In the genomic region with DNA sequence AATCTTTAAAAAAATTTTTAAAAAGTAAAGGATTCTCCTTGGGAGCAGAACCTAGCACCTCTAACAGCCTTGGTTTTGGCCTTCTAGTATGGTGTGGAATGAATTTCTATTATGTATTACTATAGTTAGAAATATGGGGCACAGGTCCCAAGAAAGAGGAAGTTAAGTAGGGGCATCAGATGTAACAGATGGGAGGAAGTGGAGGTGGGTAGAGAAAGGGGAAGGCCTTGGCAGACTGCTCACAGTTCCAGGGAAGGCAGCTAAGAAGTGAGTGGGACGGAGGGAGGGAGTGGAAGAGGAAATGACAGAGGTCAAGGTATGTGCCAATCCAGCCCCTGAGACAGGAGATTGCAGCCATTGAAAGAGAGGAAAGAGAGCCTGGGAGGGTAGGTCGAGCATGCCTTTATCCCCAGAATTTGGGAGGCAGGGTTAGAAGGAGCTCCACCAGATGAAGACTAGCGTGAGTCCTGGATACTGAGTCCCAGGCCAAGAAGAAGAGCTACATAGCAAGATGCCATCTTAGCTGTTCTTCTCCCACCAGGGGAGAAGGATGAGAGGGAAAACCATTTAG, we compare ENCODE assay signal across 19 mouse cellular contexts. TPM values are rescaled to one million over a fixed set of nuclear protein-coding genes. Genes with fewer than 3 reads are reported as not detected.
A peak's percentile ranks its signal among the peaks of the same experiment; 100 is the strongest.
DNase-seq lines count a peak whose midpoint lies in the region; ATAC-seq and TF ChIP-seq lines count a peak whose summit lies in the region.
"Had no signal": no experiment of that assay in that cellular context is flagged by ENCODE, and none has a peak within 500 bp of the region (broad histone marks: within the 10 kb centered on the region; RNA-seq: fewer than 3 reads in every experiment).

No protein-coding gene starts in this region.

- no peak overlapping the region for H3K4me2 ChIP-seq in limb, embryonic 13.5 days (replicated peaks)
- H3K4me2 ChIP-seq: forebrain, embryonic 15.5 days; heart, embryonic 13.5 days; hindbrain, embryonic 13.5 days; lung, embryonic 15.5 days; neural tube, embryonic 13.5 days had no signal

- no peak overlapping the region for H3K4me3 ChIP-seq in limb, embryonic 13.5 days
- no peak overlapping the region for H3K4me3 ChIP-seq in limb, embryonic 10.5 days
- H3K4me3 ChIP-seq in macrophage (ENCODE audit: inconsistent target): no peak overlapping the region
- no peak overlapping the region for H3K4me3 ChIP-seq in gastrocnemius, adult 2 months
- H3K4me3 ChIP-seq: forebrain, embryonic 15.5 days; heart, embryonic 13.5 days; hindbrain, embryonic 13.5 days; lung, embryonic 15.5 days; neural tube, embryonic 13.5 days had no signal

- intact Hi-C loops in gastrocnemius, adult 2 months (cut with DNase I): loop anchor here (5.0 kb wide), 1 partner anchor 71 kb away; a partner anchor contains a TSS

- no peak for TF ChIP-seq CTCF in gastrocnemius, adult 2 months (IDR thresholded peaks at IDR 0.05)

- H3K4me1 ChIP-seq in limb, embryonic 13.5 days: peaks cover 16% of the 10 kb centered on the region
- H3K4me1 ChIP-seq in limb, embryonic 10.5 days: peaks cover 22% of the 10 kb centered on the region

- H3K36me3 ChIP-seq in limb, embryonic 13.5 days: no peaks in the 10 kb centered on the region
- H3K36me3 ChIP-seq in limb, embryonic 10.5 days: no peaks in the 10 kb centered on the region
- H3K36me3 ChIP-seq in macrophage (ENCODE audit: inconsistent target): no peaks in the 10 kb centered on the region
- H3K36me3 ChIP-seq: forebrain, embryonic 15.5 days; heart, embryonic 13.5 days; hindbrain, embryonic 13.5 days; lung, embryonic 15.5 days; neural tube, embryonic 13.5 days had no signal

- no peak overlapping the region for H3K27ac ChIP-seq in limb, embryonic 13.5 days
- H3K27ac ChIP-seq in limb, embryonic 10.5 days: no peak overlapping the region
- H3K27ac ChIP-seq in macrophage: peak overlapping the region; percentile 33
- H3K27ac ChIP-seq in gastrocnemius, adult 2 months: no peak overlapping the region
- H3K27ac ChIP-seq: forebrain, embryonic 15.5 days; heart, embryonic 13.5 days; hindbrain, embryonic 13.5 days; lung, embryonic 15.5 days; neural tube, embryonic 13.5 days had no signal

- WGBS in limb, embryonic 13.5 days: 73% methylated on average over 3 of the region's 3 CpGs
- WGBS in limb, embryonic 10.5 days: 78% methylated on average over 3 of the region's 3 CpGs
- 5% methylated on average over 3 of the region's 3 CpGs for WGBS in macrophage (ENCODE audit: missing documents)

- H3K9me3 ChIP-seq in limb, embryonic 13.5 days: no peaks in the 10 kb centered on the region
- no peaks in the 10 kb centered on the region for H3K9me3 ChIP-seq in limb, embryonic 10.5 days (replicated peaks)
- H3K9me3 ChIP-seq: forebrain, embryonic 15.5 days; heart, embryonic 13.5 days; hindbrain, embryonic 13.5 days; lung, embryonic 15.5 days; neural tube, embryonic 13.5 days had no signal

- no peaks in the 10 kb centered on the region for H3K79me2 ChIP-seq in macrophage (ENCODE audit: inconsistent target)

- no peak for ATAC-seq in limb, embryonic 13.5 days (ENCODE audit: low FRiP score, low read depth)
- ATAC-seq: forebrain, embryonic 15.5 days; intestine, postnatal 0 days; midbrain, embryonic 16.5 days; Patski had no signal

- no peak for DNase-seq in limb, embryonic 10.5 days (ENCODE audit: low spot score)
- peak; percentile 45 for DNase-seq in thymus, postnatal 0 days (ENCODE audit: low spot score)
- DNase-seq in thymus, adult 18-20 months: no peak
- DNase-seq in gastrocnemius, postnatal 10 days: no peak
- DNase-seq in gastrocnemius, adult 2 months: no peak
- no peak for DNase-seq in Muller cell, postnatal 12 days (ENCODE audit: inconsistent ontology term)
- DNase-seq: cerebellum, adult 18-20 months; embryo, embryonic 11 days; kidney, postnatal 25 days had no signal

- H3K9ac ChIP-seq in limb, embryonic 13.5 days: peak overlapping the region; percentile 3; the same call in 1 of the 2 replicates
- H3K9ac ChIP-seq: forebrain, embryonic 15.5 days; heart, embryonic 13.5 days; hindbrain, embryonic 13.5 days; lung, embryonic 15.5 days; neural tube, embryonic 13.5 days had no signal

- peaks cover 4% of the 10 kb centered on the region for H3K27me3 ChIP-seq in limb, embryonic 13.5 days
- peaks cover 13% of the 10 kb centered on the region for H3K27me3 ChIP-seq in limb, embryonic 10.5 days (ENCODE audit: low read depth, poor library complexity, severe bottlenecking)
- H3K27me3 ChIP-seq: forebrain, embryonic 15.5 days had no signal

RNA-seq across cellular contexts. Expression of a gene that starts 4.5 kb away (rescaled TPM):
- 9.3 and 9.7 TPM in 2 replicates for polyA plus RNA-seq in limb, embryonic 13.5 days (2015; fragmentation: Nextera tagmentation; extraction: Ambion mirVana)
- 6.1 TPM in 2 replicates for polyA plus RNA-seq in limb, embryonic 10.5 days (2016; fragmentation: Nextera tagmentation; extraction: Ambion mirVana)
- 2.6 and 3.6 TPM in 2 replicates for polyA plus RNA-seq in thymus, postnatal 0 days (2015; fragmentation: Nextera tagmentation; extraction: Ambion mirVana)
- not detected for total RNA-seq in macrophage (2018; cell fraction: chromatin; rRNA removed)
- total RNA-seq in macrophage (2018; cell fraction: cytosol; rRNA removed): not detected
- total RNA-seq in macrophage (2018; cell fraction: nucleus; rRNA removed): not detected
- polyA plus RNA-seq in macrophage (2018): not detected in 3 replicates
- total RNA-seq in gastrocnemius, postnatal 10 days (2021): 1 to 10 TPM; 2.7 to 4.1 TPM
- total RNA-seq in gastrocnemius, adult 2 months (2021): 10 to 100 TPM in 1 of 2 experiments, 1 to 10 TPM in 1; 8.0 to 16.5 TPM

RNA-seq across cellular contexts. Expression of a gene that starts 9.3 kb away (rescaled TPM):
- polyA plus RNA-seq in limb, embryonic 13.5 days (2015; fragmentation: Nextera tagmentation; extraction: Ambion mirVana): 1,543 and 1,562 TPM in 2 replicates
- 3,029 and 3,766 TPM in 2 replicates for polyA plus RNA-seq in limb, embryonic 10.5 days (2016; fragmentation: Nextera tagmentation; extraction: Ambion mirVana)
- polyA plus RNA-seq in thymus, postnatal 0 days (2015; fragmentation: Nextera tagmentation; extraction: Ambion mirVana): 2,117 and 2,260 TPM in 2 replicates
- 10 to 100 TPM; 27.9 to 98.6 (median 61.6) TPM for total RNA-seq in macrophage (2018; cell fraction: chromatin; rRNA removed)
- total RNA-seq in macrophage (2018; cell fraction: cytosol; rRNA removed): 100 to 1,000 TPM; 386 to 564 (median 446) TPM
- total RNA-seq in macrophage (2018; cell fraction: nucleus; rRNA removed): 100 to 1,000 TPM in 23 of 26 experiments, 10 to 100 TPM in 3; 73.8 to 334 (median 159) TPM
- polyA plus RNA-seq in macrophage (2018): 339 to 874 TPM (median 348 TPM) in 3 replicates
- 100 to 1,000 TPM; 600 to 663 TPM for total RNA-seq in gastrocnemius, postnatal 10 days (2021)
- 100 to 1,000 TPM; 413 to 433 TPM for total RNA-seq in gastrocnemius, adult 2 months (2021)

RNA-seq across cellular contexts. Expression of a gene that starts 16.9 kb away (rescaled TPM):
- polyA plus RNA-seq in limb, embryonic 13.5 days (2015; fragmentation: Nextera tagmentation; extraction: Ambion mirVana): 29.2 and 29.6 TPM in 2 replicates
- 19.9 and 29.3 TPM in 2 replicates for polyA plus RNA-seq in limb, embryonic 10.5 days (2016; fragmentation: Nextera tagmentation; extraction: Ambion mirVana)
- 11.7 and 11.9 TPM in 2 replicates for polyA plus RNA-seq in thymus, postnatal 0 days (2015; fragmentation: Nextera tagmentation; extraction: Ambion mirVana)
- total RNA-seq in macrophage (2018; cell fraction: chromatin; rRNA removed): under 1 TPM in 3 of 26 experiments, not detected in 23; 0.45 to 0.74 (median 0.49) TPM
- under 1 TPM in 14 of 26 experiments, not detected in 12; 0.05 to 0.30 (median 0.11) TPM for total RNA-seq in macrophage (2018; cell fraction: cytosol; rRNA removed)
- total RNA-seq in macrophage (2018; cell fraction: nucleus; rRNA removed): under 1 TPM in 1 of 26 experiments, not detected in 25; 0.20 TPM
- polyA plus RNA-seq in macrophage (2018): 0.13 to 0.50 TPM in 2 of 3 replicates, not detected in the other
- 100 to 1,000 TPM; 128 to 165 TPM for total RNA-seq in gastrocnemius, postnatal 10 days (2021)
- total RNA-seq in gastrocnemius, adult 2 months (2021): 100 to 1,000 TPM; 494 to 503 TPM

RNA-seq across cellular contexts. Expression of a gene that starts 17.4 kb away (rescaled TPM):
- polyA plus RNA-seq in limb, embryonic 13.5 days (2015; fragmentation: Nextera tagmentation; extraction: Ambion mirVana): 90.0 and 90.1 TPM in 2 replicates
- polyA plus RNA-seq in limb, embryonic 10.5 days (2016; fragmentation: Nextera tagmentation; extraction: Ambion mirVana): 77.7 and 91.6 TPM in 2 replicates
- 94.8 and 106 TPM in 2 replicates for polyA plus RNA-seq in thymus, postnatal 0 days (2015; fragmentation: Nextera tagmentation; extraction: Ambion mirVana)
- 100 to 1,000 TPM in 1 of 26 experiments, 10 to 100 TPM in 25; 37.3 to 100 (median 78.4) TPM for total RNA-seq in macrophage (2018; cell fraction: chromatin; rRNA removed)
- total RNA-seq in macrophage (2018; cell fraction: cytosol; rRNA removed): 10 to 100 TPM; 24.5 to 46.2 (median 35.1) TPM
- total RNA-seq in macrophage (2018; cell fraction: nucleus; rRNA removed): 10 to 100 TPM; 28.3 to 99.9 (median 49.1) TPM
- polyA plus RNA-seq in macrophage (2018): 48.3 to 74.1 TPM (median 49.3 TPM) in 3 replicates
- total RNA-seq in gastrocnemius, postnatal 10 days (2021): 10 to 100 TPM; 29.0 to 31.3 TPM
- 10 to 100 TPM; 47.1 to 49.6 TPM for total RNA-seq in gastrocnemius, adult 2 months (2021)

RNA-seq across cellular contexts. Expression of a gene that starts 30.2 kb away (rescaled TPM):
- 10.2 and 12.9 TPM in 2 replicates for polyA plus RNA-seq in limb, embryonic 13.5 days (2015; fragmentation: Nextera tagmentation; extraction: Ambion mirVana)
- polyA plus RNA-seq in limb, embryonic 10.5 days (2016; fragmentation: Nextera tagmentation; extraction: Ambion mirVana): 12.6 and 13.3 TPM in 2 replicates
- 6.2 and 7.5 TPM in 2 replicates for polyA plus RNA-seq in thymus, postnatal 0 days (2015; fragmentation: Nextera tagmentation; extraction: Ambion mirVana)
- total RNA-seq in macrophage (2018; cell fraction: chromatin; rRNA removed): 100 to 1,000 TPM in 8 of 26 experiments, 10 to 100 TPM in 18; 15.8 to 173 (median 76.4) TPM
- total RNA-seq in macrophage (2018; cell fraction: cytosol; rRNA removed): 10 to 100 TPM in 25 of 26 experiments, 1 to 10 TPM in 1; 6.2 to 23.8 (median 16.5) TPM
- total RNA-seq in macrophage (2018; cell fraction: nucleus; rRNA removed): 10 to 100 TPM; 14.3 to 66.7 (median 40.0) TPM
- polyA plus RNA-seq in macrophage (2018): 14.9 to 19.2 TPM (median 15.6 TPM) in 3 replicates
- total RNA-seq in gastrocnemius, postnatal 10 days (2021): 10 to 100 TPM; 31.2 to 31.8 TPM
- total RNA-seq in gastrocnemius, adult 2 months (2021): 10 to 100 TPM; 25.2 to 33.5 TPM
